Mouse (Mus musculus) cerebellum, adult 18-20 months (tissue): ENCODE measurements around the gene Tbc1d24.
"Not testable (repeated sequence)": the region's sequence is repeated elsewhere in the genome, so short reads cannot be mapped to it uniquely, and the experiment has no call there.

Experiments used
- DNase-seq, 2 experiments: peaks; one replicate each; pipeline ENCODE4 v3.0.0; 2021

Tbc1d24 gene

GRCm38 (mm10) chr17:24142897-24143296, 62.5 kb downstream of the Tbc1d24 start:
- no peak for DNase-seq

GRCm38 (mm10) chr17:24141425-24141920, 63.9 kb downstream of the Tbc1d24 start:
- DNase-seq = peak; percentile 98

GRCm38 (mm10) chr17:24140845-24141424, 64.4 kb downstream of the Tbc1d24 start:
- no peak for DNase-seq

GRCm38 (mm10) chr17:24139968-24140367, 65.4 kb downstream of the Tbc1d24 start:
- DNase-seq = no peak

- no peak for DNase-seq
Observed at GRCm38 (mm10) chr17:24139256-24139655, 66.1 kb downstream of the Tbc1d24 start.

- no peak for DNase-seq
Observed at GRCm38 (mm10) chr17:24137226-24137880, 68.0 kb downstream of the Tbc1d24 start.

GRCm38 (mm10) chr17:24134062-24134461, 71.3 kb downstream of the Tbc1d24 start:
- no peak for DNase-seq

- not testable (repeated sequence) for DNase-seq
Observed at GRCm38 (mm10) chr17:24132919-24133318, 72.4 kb downstream of the Tbc1d24 start.

GRCm38 (mm10) chr17:24131570-24131969, 73.8 kb downstream of the Tbc1d24 start:
- no peak for DNase-seq

- not testable (repeated sequence) for DNase-seq
Observed at GRCm38 (mm10) chr17:24129246-24129645, 76.1 kb downstream of the Tbc1d24 start.

GRCm38 (mm10) chr17:24127592-24127991, 77.8 kb downstream of the Tbc1d24 start:
- no peak for DNase-seq

- no peak for DNase-seq
Observed at GRCm38 (mm10) chr17:24126801-24127200, 78.6 kb downstream of the Tbc1d24 start.
